Mouse (Mus musculus) macrophage (primary cell): ENCODE measurements around the gene Arhgap24. TPM values are rescaled to one million over a fixed set of nuclear protein-coding genes. Genes with fewer than 3 reads are reported as not detected.

Experiments
- H3K27ac ChIP-seq: fragments of 350-480 bp; formaldehyde crosslinking; 2 replicates; pipeline ENCODE4 v1.9.0; 2021
- H3K36me3 ChIP-seq: fragments of 350-480 bp; formaldehyde crosslinking; 2 replicates; pipeline ENCODE4 v1.9.0; 2021; ENCODE audit errors: inconsistent target
- H3K4me3 ChIP-seq: fragments of 350-480 bp; formaldehyde crosslinking; 2 replicates; pipeline ENCODE4 v1.9.0; 2021; ENCODE audit errors: inconsistent target
- H3K79me2 ChIP-seq: fragments of 350-480 bp; formaldehyde crosslinking; 2 replicates; pipeline ENCODE4 v1.9.0; 2021; ENCODE audit errors: inconsistent target
- WGBS: methylation state at CpG from one replicate; pipeline ENCODE4 v1.1.7; 2026; ENCODE audit warnings: inconsistent platforms; ENCODE audit not compliant: missing documents; 5-methylcytosine and 5-hydroxymethylcytosine counted together
- polyA plus RNA-seq: library from polyadenylated mRNA; stranded (reverse); fragments of 250-400 nt; gene quantifications from 3 replicates; pipeline ENCODE4 v1.2.4, GENCODE M21; 2018; ENCODE audit warnings: inconsistent platforms

Gene Arhgap24
- polyA plus RNA-seq, 1 experiment from 2014 or later = 16.8 TPM

GRCm38 (mm10) chr5:102576750-102577149 lies 95.6 kb downstream of the Arhgap24 start:
- H3K4me3 ChIP-seq = no peak overlapping the region
- H3K36me3 ChIP-seq = no peaks in the 10 kb centered on the region
- H3K27ac ChIP-seq = no peak overlapping the region
- peaks cover 10% of the 10 kb centered on the region; the same call in 1 of the 2 replicates for H3K79me2 ChIP-seq
- WGBS = 70% methylated on average over 3 of the region's 3 CpGs

- Histone ChIP-seq H3K4me3 (no peak overlapping the region), H3K27ac (no peak overlapping the region), H3K79me2 (peaks cover 6% of the 10 kb centered on the region; the same call in 1 of the 2 replicates), H3K36me3 (no peaks in the 10 kb centered on the region)
- WGBS = 86% methylated on average over 3 of the region's 3 CpGs
Measured at GRCm38 (mm10) chr5:102577729-102578128, 96.5 kb downstream of the Arhgap24 start.

DNA sequence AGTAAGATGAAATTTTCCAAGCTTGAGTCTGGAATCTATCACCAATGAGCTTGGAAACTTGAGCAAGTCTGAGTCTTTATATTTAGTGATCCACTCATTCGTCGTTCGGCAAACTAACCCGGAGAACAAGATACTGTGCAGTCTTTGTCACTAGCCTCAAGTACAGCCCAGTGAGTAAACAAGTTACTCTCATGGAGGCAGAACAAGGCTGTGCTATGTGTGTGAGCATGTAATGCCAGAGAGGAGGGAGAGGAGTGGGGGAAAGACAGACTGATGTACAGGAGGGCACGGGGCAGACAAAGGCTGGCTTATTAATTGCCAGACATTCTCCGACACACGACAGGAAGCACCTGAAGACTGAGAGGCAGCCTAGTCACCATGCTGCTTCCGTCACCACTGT lies 97.2 kb downstream of the Arhgap24 start:
- Histone ChIP-seq H3K36me3 (no peaks in the 10 kb centered on the region), H3K4me3 (no peak overlapping the region), H3K27ac (no peak overlapping the region)

DNA sequence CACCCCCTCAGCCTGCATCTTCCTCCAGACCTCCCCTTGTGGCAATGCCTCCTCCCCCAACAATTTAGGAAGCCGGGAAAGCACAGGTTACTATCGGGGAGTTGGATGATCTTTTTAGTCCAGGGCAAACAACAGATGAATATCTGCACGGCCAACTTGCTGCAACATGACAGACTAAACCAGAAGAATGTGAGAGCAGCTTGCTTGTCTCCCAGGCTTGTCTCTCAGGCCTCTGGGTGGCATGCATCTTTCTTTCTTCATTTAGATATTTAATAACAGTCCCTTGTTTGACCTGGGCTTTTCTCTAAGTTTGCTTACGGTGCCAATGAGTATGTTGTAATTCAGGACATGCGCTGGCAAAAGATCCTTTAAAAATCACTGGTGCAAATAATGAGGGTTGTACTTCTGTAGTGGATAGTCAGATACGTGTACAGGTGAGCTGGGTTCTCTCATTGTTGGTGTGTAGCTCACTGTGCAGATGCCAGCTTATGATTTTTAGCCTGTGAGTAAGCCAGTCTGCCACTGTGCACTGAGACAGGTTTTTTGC lies 101.7 kb downstream of the Arhgap24 start:
- no peaks in the 10 kb centered on the region; the same call in 1 of the 2 replicates for H3K79me2 ChIP-seq
- no peak overlapping the region for H3K4me3 ChIP-seq
- H3K36me3 ChIP-seq = no peaks in the 10 kb centered on the region
- 88% methylated on average over 6 of the region's 6 CpGs for WGBS
- no peak overlapping the region for H3K27ac ChIP-seq

More for the DNA sequence above, 97.2 kb downstream of the Arhgap24 start:
- H3K79me2 ChIP-seq = peaks cover 6% of the 10 kb centered on the region; the same call in 1 of the 2 replicates
- WGBS = 76% methylated on average over 8 of the region's 8 CpGs

DNA sequence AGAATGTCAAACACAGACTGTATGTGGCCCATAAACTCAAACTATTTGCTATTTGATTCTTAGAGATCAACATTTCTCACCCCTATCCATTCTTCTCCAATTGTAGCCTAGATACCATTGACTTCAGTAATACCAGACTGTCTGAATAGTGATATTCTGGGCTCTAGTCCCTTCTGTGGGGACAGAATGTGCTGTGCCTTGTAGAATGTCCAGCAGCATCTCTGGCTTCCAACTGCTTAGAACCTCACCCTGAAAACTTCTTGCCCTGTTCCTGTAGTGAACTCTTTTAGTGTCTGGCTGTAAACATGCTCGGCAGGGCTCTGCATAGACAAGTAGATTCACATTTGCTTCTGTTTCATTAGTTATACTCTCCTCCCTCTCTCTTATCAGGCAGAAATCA lies 110.2 kb downstream of the Arhgap24 start:
- Histone ChIP-seq H3K27ac (no peak overlapping the region), H3K4me3 (no peak overlapping the region), H3K79me2 (no peaks in the 10 kb centered on the region; the same call in 1 of the 2 replicates), H3K36me3 (no peaks in the 10 kb centered on the region)
- 90% methylated on average over 1 of the region's 1 CpGs for WGBS

DNA sequence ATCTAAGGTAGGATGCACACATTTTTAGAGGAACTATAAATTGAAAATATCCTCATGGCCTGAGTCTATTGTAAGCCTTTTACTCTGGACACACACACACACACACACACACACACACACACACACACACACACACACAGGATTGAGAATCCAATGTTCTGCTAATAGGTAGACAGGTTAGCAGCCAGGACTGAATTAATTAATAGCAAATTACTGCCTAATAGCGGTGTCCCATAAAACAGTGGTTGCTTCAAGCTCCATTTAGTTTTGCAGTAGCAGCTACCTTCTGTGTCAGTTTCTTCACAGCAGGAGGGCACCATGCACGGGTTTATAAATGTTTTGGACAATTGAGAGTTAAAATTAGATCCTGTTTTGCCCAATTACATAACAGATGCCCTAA lies 111.9 kb downstream of the Arhgap24 start:
- H3K79me2 ChIP-seq = no peaks in the 10 kb centered on the region
- H3K4me3 ChIP-seq = no peak overlapping the region
- H3K36me3 ChIP-seq = no peaks in the 10 kb centered on the region
- H3K27ac ChIP-seq = no peak overlapping the region
- 83% methylated on average over 2 of the region's 2 CpGs for WGBS

GRCm38 (mm10) chr5:102599102-102599501 lies 117.9 kb downstream of the Arhgap24 start:
- H3K36me3 ChIP-seq = no peaks in the 10 kb centered on the region
- H3K79me2 ChIP-seq = no peaks in the 10 kb centered on the region
- no peak overlapping the region for H3K4me3 ChIP-seq
- H3K27ac ChIP-seq = no peak overlapping the region
- 92% methylated on average over 1 of the region's 1 CpGs for WGBS

DNA sequence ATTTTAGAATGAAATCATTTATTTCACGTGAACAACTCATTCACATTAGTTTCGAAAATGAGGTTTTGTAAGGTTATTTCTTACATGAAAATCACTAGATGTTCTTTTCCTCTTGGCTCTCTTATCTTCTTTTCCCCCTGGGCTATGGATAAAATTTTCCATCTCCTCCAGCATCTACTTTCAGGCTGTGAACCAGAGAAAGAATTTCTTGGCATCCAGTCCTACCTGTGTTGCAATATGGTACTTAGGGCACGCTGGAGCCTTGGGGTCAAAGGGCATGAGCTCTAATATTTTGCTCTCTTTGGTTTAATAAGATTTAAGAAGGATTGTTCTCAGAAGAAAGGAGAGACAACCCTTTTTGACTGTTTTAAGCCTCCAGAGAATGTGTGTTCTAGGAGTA lies 132.4 kb downstream of the Arhgap24 start:
- WGBS = 96% methylated on average over 3 of the region's 3 CpGs

GRCm38 (mm10) chr5:102614081-102614480 lies 132.9 kb downstream of the Arhgap24 start:
- 93% methylated on average over 2 of the region's 2 CpGs for WGBS
- no peaks in the 10 kb centered on the region for H3K79me2 ChIP-seq
- H3K36me3 ChIP-seq = no peaks in the 10 kb centered on the region
- no peak overlapping the region for H3K27ac ChIP-seq
- H3K4me3 ChIP-seq = no peak overlapping the region

More for the DNA sequence above, 132.4 kb downstream of the Arhgap24 start:
- Histone ChIP-seq H3K4me3 (no peak overlapping the region), H3K27ac (no peak overlapping the region), H3K79me2 (no peaks in the 10 kb centered on the region), H3K36me3 (no peaks in the 10 kb centered on the region)

DNA sequence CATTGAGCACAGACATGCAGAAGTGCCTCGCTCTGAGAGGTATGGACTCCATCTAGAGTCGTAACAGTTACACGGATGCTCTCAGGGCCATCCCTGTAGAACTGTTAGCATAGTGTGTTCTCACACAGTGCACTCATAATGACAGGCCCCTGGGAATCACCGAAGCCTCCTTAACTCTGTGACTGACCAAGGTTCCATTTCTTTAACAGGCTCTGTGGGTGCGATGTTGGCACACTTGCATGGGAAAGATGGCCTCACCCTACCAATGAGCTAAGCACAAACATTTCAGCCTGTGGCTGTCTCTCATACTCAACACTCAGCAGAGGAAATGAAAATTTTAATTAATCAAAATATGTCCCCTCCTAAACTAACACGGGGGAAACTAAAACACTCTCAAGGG lies 134.1 kb downstream of the Arhgap24 start:
- H3K36me3 ChIP-seq = no peaks in the 10 kb centered on the region
- no peaks in the 10 kb centered on the region for H3K79me2 ChIP-seq
- H3K27ac ChIP-seq = no peak overlapping the region
- no peak overlapping the region for H3K4me3 ChIP-seq
- WGBS = 84% methylated on average over 6 of the region's 6 CpGs

DNA sequence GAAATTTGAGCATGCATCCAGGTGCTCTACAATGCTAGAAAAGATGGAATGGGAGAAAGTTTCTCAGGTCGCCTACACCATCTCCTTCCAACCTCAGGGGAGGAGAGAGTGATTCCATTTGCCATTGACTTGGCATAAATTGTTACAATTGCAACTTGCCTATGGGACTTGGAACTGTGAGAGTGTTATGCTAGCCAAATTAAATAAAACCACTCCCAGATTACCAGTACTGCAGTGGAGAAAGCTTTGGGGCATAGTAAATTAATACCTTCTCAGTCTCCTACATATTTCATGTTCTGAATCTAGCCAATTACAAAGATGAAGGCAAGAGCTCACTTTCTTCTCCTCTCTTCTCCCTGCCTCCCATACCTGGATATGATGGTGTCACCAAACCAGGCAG lies 139.8 kb downstream of the Arhgap24 start:
- Histone ChIP-seq H3K79me2 (no peaks in the 10 kb centered on the region), H3K27ac (no peak overlapping the region), H3K36me3 (no peaks in the 10 kb centered on the region), H3K4me3 (no peak overlapping the region)
- 100% methylated on average over 1 of the region's 1 CpGs for WGBS

DNA sequence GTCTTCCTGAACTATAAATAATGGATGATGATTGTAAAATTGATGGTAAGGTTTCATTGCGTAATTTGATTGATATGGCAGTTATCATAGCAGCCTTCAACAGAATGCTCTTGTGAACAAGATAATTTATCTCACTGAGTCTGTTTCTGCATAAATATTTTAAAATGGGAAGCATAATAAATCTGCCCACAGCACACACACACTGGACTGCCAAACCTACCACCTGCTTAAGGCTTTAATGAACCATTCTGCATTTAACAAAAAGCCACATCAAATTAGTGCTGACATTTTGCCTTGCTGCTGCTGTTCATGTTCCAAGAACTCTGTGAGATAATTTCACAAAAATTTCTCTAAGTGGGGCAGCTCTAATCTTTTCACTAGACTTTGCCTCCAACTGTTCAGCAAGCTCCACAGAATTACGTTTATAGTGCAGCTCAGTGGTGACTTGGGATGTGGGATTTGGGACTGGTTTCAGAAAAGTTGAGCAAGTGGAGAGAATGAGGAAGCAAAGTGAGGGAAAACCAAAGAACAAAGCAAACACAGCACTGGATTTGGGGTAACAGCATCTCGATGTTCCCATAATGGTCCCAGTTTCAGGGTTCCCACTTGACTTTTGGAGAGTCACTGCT lies 142.7 kb downstream of the Arhgap24 start:
- 90% methylated on average over 3 of the region's 3 CpGs for WGBS
- Histone ChIP-seq H3K4me3 (no peak overlapping the region), H3K27ac (no peak overlapping the region), H3K79me2 (no peaks in the 10 kb centered on the region), H3K36me3 (no peaks in the 10 kb centered on the region)

DNA sequence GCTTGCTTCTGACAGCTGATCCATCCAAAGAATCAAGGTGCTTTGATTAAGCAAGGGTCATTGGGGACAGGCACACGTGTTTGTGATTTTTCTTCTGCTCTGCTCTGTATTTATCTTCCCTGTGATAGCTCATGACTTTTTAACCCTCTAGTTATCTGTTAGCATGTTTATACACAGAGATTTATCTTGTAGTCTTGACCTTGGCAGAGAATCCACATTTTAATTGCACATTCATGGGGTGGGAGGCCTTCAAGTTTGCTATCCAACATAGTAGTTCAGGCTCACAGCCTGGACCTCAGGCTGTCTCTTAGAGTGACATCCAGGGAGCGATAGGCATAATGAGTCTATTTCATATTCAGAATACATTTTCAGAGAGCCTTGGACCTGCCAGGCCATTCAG lies 145.5 kb downstream of the Arhgap24 start:
- Histone ChIP-seq H3K4me3 (no peak overlapping the region), H3K79me2 (no peaks in the 10 kb centered on the region), H3K27ac (no peak overlapping the region), H3K36me3 (no peaks in the 10 kb centered on the region)
- WGBS = 92% methylated on average over 2 of the region's 2 CpGs

DNA sequence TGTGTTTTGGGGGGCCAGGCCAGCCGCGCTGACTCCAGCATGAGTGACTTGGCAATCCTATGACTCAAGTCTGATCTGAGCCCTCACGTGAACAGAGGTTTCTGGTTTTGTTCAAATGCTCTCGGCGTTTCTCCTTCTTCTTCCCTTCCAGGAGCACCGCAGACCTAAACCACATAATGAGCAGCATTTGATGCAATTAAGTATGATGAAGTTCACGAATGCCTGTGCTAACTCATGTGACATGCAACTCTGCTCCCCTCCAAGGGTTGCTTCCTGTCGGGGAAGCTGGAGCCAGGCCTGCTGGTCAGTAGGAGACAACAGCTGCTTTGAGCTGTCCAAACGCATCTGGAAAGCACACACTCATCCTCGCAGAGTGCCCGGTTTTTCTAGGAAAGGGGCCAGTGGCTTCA lies 148.2 kb downstream of the Arhgap24 start:
- Histone ChIP-seq H3K36me3 (no peaks in the 10 kb centered on the region), H3K27ac (no peak overlapping the region), H3K79me2 (no peaks in the 10 kb centered on the region), H3K4me3 (no peak overlapping the region)
- WGBS = 79% methylated on average over 11 of the region's 11 CpGs

- no peak overlapping the region for H3K27ac ChIP-seq
- WGBS = 87% methylated on average over 4 of the region's 4 CpGs
- H3K79me2 ChIP-seq = no peaks in the 10 kb centered on the region
- H3K36me3 ChIP-seq = no peaks in the 10 kb centered on the region
- H3K4me3 ChIP-seq = no peak overlapping the region
Measured at GRCm38 (mm10) chr5:102635591-102635990, 154.4 kb downstream of the Arhgap24 start.
